Mouse (Mus musculus) liver, embryonic 14.5 days (tissue): ENCODE measurements around the gene Mpc1.

Experiments
- CTCF ChIP-seq: IDR thresholded peaks from 2 replicates; pipeline ENCODE4 v1.5.1; 2016; ENCODE audit warnings: antibody characterized with exemption, low read depth, control low read depth
- EP300 ChIP-seq: IDR thresholded peaks from 2 replicates; pipeline ENCODE4 v1.6.1; 2016; ENCODE audit warnings: antibody characterized with exemption, low read depth

- peak; percentile 55 for TF ChIP-seq CTCF
- no peak for TF ChIP-seq EP300
Measured at GRCm38 (mm10) chr17:8305801-8306200, 23.1 kb downstream of the Mpc1 start.
